Mouse (Mus musculus): ENCODE data around the gene Fam120a.

Fam120a gene

DNA sequence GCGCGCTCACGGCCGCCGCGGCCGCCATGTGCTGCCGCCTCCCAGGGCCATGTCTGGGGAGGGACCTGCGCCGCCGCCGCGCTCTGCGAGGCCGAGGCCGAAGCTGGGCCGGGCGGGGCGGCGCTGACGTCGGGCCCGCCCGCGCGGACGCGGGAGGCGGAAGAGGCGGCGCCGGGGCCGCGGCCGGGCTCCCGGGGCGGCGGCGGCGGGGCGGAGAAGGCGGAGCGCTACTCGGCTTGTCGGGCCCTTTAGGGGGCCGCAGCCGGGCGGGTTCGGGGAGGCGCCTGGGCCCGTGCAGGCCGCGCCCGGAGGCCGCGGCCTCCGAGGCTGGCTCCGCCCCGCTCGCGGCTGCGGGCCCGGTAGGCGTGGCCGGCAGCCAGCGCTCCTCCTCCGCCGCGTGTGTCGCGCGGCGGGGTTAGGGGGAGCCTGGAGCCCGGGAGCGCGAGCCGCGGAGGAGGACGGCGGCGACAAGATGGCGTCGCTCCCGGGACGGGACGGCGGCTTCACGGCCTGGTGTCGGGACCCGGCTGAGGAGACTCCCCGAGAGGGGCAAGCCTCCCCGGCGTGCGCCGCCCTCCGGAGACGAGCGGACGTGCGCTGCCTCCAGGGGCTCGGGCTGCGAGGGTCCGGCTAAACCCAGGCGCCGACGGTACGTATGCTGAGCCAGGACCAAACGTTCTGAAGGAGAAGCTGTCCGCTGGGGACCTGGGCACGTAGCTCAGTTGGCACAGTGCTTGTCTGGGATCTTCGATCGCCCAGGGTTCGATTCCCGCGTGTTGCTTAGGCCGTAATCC, at the start of gene Fam120a:
TSS of gene Fam120a (minus strand) at position 62 of the 794 bp plus-strand sequence.
- DNase-seq, result peak; percentile 83 to 87

DNA sequence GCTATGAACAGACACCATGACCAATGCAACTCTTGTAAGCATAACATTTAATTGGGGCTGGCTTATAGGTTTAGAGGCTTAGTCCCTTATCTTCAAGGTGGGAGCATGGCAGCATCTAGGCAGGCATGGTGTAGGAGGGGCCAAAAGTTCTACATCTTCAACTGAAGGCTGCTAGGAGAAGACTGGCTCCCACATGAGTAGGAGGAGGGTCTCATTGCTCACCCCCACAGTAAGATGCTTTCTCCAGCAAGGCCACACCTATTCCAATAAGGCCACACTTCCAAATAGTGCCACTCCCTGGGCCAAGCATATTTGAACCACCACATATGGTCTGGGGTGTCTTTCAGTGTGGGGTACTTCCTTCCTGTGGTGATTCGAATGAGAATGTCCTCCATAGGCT, 49.6 kb upstream of the Fam120a start:
- no peak for DNase-seq

DNA sequence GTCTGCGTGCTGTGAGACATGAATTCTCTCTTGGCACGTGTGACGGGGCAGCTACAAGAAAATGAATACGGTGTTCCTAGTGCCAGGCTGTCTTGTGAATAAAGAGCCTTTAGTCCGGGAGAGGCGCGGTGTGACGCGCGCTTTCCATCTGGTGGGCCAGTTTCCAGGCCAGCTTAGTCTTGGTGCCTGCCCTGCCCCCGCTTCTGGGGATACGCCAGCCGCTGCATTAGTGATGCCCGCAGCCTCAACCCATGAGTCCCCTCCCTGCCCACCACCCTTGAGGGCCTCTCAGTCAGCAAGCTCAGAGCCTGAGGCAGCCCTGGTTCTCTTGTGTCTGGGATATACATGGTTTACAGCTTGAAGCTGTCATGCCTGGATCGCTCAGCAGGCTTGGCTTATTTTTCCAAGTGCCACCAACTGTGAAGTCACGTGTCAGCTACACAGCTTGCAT, 48.5 kb upstream of the Fam120a start:
- peak; percentile 33 to 40 for DNase-seq

DNA sequence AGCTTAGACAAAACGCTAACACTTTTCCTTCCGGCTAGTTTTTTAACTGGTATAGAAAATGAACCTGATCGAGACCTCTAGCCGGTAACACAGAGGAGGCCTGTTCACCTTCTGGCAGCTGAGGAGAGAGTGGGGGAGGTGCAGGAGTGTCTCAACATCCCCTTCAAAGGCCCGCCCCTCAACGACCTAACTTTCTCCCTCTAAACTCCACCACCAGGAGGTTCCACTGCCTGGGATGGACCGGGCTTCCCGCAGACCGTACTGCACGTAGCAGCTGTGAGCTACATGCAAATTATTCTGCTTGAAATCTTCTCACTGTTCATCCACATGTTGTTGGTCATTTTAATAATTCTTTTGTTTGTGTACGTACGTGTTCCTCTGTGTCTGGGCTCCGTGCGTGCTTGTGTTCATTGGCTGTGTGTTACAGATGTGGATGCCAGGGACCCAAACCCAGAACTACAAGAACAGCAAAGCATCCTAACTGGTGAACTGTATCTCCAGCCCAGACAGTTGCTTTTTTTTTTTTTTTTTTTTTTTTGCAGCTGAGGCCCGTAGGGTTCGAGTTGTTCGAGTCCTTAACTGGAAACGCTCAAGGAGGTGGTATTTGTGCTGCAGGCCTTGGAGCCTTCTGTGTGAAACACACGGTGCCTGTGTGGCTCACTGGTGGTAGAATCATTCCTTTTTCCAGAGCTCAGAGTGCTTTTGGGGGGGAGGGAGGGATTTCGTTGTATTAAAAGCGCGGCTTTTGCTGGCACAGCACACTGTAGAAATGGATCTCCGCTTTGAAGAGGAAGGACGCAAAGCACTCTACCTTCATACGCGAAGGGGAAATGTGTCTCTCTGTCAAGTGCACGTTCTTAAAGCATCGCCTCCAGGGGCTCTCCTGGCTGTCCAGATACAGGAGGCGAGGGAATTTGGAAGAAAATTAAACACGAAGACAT, 47.8 kb upstream of the Fam120a start:
- DNase-seq, result peak; percentile 64 to 65

DNA sequence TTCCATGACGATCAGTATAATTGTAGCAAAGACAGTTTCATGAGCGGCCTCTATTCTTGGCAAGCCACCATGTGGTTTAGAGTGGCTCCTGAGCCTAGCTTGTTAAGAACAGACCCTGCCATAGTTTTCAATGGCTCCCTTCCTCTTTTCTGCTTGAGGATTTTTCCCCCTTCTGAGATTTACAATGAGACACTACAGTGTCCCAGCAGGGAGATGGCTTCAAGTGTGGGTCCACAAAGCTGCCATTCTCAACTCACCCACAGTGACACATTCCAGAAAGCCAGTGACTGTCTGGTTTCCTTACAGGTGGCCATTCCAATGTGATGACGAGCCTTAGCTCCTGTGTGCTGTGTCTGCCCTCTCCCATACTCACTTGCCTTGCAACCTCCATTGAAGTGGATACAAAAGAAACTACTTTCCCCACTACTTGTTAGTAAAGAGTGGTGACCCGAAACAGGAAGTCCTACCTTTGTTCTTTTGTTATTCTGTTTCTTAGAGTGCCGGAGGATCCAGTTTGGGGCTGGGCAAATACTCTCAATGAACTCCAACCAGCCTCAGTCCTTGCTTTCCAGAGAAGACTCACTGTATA, 45.5 kb upstream of the Fam120a start:
- DNase-seq, result no peak

DNA sequence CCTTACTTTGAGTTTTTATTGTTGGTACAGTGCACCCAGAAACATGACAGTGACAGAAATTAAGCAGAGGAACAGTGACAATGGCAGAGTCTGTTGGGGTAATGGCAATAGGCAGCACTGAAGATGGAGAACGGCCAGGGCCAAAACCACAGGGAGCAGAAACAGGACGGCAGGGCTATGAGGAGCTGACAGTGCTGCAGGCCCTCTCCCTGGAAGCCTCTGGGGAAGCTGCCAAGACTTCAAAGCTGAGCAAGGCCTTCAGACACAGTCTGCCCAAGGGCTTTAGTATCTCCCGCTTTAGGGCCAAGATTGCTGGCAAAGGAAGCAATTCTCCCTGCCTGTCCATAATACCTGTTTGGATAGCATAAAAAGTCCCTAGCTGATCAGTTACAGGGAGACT, 33.9 kb upstream of the Fam120a start:
- no peak for DNase-seq

DNA sequence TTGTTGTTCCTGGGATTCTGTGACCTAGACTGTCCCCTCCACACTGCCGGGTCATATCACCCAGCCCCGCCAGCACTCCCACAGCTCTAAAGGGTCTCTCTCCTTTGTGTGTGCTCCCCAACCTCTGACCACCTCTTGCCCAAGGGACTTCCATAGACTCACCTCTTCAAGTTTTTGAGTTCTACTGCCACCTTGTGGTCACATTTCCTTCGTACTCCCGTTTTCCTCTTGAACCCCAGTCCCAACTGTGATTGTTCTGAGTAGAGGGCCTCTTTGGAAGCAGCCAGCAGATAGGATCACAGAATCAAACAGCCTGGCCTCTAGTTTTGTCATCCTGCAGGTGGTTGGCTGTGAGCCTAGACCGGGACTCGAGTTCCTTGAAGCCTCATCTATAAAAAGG, 30.8 kb upstream of the Fam120a start:
- peak; percentile 69 for DNase-seq

DNA sequence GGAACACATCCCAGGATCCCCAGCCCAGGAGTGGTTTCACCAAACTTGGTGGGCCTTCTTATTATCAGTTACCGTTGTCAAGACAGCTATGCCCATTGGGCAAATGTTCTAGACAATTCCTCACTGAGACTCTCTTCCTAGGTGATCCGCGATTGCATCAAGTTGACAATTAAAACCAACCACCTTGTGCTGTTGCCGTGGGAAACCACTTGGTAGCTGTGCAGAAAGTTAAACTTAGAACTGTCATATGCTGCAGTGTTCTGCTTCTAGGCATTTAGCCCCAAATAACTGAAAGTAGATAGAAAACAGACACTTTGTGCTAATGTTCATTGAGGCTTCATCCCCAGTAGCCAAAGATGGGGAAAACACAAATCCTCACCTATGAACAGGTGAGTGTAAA, 28.9 kb upstream of the Fam120a start:
- DNase-seq, result no peak

DNA sequence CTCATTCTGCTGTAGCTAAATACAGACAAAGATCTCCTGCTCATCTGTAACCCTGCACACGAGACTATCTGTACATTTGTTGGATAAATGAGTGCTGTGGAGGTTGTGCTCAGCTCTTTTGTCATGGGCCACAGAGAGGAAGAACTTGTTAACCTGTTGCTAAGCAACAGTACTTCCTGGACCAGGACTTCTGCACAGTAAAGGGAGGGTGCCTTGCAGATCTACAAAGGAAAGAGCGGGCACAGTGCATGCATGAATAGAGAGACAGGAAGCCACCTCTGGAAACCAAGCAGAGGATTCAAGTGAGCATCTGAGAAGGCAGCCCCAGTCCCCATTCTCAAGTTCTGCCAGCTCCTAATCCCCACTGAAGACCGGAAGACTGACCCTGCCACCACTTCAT, 27.1 kb upstream of the Fam120a start:
- DNase-seq, result no peak

DNA sequence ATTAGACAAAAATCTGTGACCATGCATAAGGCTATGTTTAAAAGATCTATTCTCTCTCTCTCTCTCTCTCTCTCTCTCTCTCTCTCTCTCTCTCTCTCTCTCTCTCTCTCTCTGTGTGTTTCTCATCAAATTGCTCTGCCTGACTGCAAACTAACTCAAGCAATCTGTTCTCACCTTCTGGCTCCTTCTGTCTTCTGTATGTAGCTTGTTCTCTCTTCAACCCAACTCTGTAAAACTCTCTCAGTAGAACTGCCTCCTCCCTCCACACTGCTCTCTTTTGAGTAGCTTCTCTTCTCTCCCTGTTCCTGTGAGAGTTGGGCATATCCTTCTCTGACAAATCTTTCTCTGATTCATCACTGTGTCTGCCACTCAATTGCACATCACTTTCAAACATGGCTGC, 25.1 kb upstream of the Fam120a start:
- no peak for DNase-seq

DNA sequence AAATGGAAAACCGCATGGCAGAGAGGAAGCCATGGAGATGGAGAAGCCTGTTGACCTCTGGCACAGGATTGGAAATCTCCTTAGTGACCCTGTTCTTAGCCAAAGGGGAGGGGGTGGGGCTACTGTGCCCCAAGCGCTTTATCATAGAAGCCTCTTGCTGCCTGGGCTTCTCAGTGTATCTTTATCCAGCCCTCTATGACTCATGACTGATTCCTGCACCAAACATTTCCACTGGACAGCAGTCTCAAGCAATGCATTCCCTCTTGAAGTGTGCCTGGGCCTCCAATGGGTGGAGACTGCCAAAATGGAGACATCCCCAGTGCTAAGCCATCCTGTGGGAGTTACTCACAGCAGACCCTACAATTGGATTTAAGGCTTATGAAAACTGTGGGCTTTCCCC, 22.3 kb upstream of the Fam120a start:
- no peak for DNase-seq

DNA sequence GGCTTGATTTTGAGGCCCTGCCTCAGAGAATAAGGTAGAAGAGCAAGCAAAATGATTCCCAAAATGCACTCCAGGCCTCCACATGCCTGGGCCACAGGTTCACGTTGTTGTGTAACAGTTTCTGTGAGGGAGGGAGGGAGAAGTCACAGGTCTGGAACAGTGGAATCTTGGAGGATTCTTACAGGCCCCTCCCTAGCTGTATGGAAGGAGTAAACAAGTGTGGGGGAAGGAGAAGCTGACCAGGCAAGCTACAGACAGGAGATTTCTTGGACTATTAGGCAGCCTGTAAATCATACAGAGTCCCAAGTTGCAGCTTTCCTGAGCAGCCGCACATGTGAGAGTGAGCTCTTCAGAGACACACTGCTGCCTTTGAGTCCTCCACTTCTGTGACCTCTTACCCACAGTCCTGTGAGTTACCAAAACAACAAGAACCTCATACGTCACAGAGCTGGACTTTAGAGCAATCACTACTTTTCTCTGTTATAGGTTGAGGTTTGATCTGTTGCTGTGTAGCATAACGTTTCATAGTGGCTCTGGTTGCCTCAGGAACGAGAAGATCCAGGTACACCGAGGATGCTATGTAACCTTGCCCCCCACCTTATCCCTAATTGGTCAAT, 14.8 kb upstream of the Fam120a start:
- no peak for DNase-seq

DNA sequence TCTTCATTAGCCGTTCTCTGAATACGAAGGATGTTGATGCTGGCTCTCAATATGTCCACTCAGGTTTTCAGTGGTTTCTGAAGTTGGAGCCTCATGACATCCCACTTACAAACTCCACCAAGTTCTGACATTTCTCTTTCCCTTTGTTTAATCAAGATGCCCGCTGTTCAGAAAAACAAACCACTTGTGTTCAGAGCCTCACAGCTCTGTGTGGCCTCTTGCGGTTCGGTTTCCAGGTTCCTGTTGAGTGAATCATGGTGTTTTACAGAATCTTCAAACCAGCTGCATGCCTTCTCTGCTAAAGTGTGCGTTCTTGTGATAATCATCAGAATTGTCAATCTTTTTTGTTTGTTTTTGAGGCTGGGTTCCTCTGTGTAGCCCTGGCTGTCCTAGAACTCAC, 11.3 kb upstream of the Fam120a start:
- DNase-seq, result no peak

DNA sequence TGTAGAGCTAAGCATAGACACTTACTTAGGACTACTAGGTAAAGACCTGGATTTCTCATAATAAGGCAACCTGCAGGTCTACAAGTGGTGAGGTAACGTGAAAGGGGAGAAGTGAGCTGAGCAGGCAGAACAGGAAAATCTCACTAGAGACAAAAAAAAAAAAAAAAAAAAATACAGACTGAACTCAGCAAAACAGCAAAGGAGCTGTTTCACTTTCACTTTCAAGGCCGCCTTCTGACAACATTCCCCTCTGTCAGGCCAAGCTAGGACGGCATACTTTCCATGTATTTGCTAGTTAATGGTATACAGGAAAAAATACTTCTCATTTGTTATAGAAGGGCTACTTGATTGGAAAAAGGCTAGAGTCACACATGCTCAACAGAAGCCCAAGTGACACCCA, 10.0 kb upstream of the Fam120a start:
- peak; percentile 35 to 42 for DNase-seq

DNA sequence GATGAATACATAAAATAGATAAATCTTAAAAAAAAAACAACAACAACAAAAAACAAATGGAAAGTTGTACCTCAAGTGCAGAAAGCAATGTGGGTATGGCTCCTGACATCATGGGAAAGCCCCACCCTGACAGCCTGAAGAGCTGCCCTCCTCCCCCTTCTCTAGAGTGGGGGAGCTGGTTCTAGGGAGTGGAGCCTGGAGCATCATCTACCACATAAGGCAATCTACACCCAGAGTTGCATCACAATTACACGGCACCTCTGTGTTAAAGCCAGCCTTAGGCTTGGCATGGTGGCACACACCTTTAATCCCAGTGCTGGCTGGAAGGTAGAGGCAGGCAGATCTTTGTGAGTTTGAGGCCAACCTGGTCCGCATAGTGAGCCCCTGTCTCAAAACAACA, 6.9 kb upstream of the Fam120a start:
- DNase-seq, result no peak

DNA sequence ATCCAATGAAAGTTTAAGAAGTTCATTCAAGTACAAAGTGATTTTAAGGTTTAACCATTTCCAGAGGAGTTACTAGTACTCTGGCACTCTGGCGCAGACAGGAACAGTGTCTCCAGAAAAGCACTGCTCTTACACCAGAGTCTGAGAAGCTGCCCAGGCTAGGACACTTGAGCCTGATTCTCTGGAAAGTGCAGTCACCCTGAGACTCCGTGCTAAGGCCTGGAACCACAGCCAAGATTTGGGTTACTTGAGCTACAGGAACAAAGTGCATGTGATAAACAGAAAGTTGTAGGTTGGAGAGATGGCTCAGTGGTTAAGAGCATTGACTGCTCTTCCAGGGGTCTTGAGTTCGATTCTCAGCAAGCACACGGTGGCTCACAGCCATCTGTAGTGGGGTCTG, 6.4 kb upstream of the Fam120a start:
- no peak for DNase-seq

DNA sequence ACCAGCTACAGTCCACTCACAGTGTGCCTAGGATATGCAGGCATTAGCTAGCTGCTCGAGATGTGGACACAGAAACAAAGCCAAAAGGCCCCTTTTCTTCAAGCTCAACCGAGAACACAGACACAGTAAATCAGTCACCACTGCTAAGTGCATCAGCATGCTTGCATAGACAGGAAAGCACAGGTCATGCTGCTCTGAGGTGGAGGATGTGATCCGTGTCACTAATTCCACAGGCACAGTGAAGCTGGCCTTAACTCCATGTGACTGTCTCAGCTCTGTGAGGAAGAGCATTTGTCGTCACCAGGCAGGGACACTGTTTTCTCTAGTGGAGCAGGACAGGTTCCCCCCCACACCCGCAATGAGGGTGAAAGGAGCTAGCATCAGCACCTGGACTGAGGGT, 5.4 kb upstream of the Fam120a start:
- DNase-seq, result no peak

DNA sequence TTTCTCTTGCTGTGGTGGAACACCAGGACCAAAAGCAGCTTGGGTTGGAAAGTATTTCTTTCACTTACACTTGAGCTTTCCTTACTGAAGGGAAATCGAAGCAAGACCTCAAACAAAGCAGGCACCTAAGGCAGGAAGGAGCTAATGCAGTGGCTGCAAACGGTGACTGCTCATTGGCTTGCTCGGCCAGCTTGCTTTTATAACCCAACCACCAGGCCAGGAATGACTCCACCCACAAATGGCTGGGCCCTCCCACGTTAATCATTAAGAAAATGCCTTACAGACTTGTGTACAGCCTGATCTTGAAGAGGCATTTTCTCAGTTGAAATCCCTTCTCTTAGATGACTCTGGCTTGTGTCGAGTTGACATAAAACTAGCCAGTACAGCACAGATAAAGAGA, 3.2 kb upstream of the Fam120a start:
- no peak for DNase-seq

DNA sequence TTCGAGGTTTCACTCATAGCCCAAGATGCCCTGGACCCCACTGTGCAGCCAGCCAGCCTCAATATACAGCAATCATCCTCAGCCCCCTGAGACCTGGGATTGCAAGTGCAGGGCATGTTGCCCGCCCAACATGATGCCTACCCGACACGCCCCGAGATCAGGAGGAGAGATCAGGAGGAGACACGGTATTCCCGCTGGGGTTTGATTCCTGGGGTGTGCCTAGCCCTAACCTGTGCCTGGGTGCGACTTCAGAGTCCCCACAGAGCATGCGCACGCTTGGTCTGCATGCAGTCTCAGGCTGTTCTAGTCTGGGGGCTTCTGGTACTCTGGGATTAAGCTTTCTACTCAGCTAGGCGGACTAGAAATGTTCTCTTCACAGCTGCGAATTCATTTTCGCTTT, 2.7 kb upstream of the Fam120a start:
- DNase-seq, result no peak

DNA sequence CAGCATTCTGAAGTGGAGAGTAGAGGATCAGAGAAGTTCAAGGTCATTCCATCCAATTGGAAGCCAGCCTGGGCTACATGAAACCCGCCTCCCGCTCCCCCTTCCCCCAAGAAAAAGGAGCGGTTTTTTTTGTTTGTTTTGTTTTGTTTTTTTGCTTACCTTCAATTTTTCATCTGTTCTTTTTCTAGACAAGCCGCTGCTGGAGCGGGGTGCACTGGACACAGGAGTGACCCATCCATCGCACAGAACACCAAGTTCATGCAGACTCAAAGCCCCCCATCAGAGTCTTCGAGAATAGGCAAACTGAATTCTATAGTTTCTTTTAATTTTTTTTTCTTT, 902 bp upstream of the Fam120a start:
- no peak for DNase-seq

DNA sequence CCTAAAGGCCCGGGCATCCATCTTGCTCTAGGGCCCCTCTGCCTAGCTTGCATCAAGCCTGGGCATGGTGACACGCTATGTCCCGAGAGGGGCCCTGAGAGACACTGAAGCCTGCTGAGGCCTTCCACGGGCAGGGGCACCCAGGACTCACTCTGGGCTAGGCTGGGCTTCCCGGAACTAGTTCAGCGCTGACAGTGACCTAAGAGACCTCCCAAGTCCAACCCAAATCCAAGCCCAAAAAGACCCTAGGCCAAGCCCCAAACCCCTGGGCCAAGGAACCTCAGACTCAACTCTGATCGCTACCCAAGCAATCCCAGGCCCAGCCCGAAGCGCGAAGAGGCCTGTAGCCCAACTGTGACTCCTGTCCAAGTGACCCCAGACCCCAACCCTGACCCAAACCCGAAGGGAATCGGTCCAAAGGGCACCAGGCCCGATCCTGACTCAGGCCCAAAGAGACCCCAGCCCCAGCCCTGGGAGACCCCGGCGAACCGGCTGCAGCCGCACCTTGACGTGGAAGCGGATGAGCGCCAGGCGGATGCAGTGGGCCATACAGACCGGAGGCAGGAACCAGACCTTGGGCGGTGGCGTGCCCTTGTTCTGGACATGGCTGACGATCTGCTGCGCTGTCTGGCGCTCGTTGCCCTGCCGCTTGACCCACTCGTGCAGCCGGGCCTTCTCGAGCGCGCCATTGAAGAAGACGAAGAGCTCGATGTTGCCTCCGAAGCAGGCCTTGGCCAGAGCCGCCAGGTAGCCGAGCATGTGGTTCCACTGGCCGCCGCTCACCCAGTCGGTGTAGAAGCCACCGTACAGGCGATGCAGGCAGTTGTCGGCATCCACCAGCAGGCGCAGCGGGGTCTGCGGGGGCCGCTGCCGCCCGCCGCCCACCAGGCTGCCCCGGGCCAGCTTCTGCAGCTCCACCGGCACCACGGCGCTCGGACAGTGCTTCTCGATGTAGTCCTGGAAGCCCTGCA, 681 bp downstream of the Fam120a start:
- peak; percentile 61 to 71 for DNase-seq

All from B cell, adult 2 months (primary cell).